10 mouse cellular contexts compared by ENCODE assay signal in the genomic region with DNA sequence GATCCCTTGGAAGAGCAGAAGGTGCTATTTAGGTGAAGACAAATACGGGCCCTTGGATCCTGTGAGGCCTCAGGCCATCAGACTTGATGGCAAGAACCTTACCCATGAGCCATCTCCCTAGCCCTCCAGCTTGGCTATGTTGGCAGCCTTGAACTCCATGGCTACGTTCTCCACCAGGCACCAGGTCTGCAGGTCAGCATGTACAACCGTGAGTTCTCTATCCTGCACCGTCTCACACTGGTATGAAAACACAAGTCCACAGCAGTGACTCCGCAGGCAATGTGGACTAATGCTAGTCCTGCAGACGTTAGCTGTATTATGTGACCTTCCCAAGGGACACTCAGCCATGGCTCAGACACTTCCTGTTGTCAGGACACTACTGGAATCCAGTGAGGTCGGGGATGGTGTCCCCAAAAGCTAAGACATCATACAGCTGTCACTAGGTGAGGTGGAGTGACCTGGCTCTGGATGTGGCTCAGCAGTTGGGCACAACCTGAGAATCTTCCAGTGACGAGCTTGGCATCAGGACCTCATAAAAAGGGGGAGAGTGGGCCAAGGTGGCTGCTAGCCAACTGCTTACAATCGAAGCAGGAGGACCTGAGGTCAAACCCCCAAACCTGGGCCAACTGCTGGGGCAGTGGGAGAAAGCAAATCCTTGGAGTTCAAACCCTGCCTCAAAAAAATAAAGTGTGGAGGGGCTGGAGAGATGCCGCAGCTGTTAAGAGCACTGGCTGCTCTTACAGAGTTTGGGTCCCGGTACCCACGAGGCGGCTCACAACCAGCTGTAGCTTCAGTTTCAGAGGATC. TPM values are rescaled to one million over a fixed set of nuclear protein-coding genes. Genes with fewer than 3 reads are reported as not detected.
DNase-seq lines count a peak whose midpoint lies in the region; ATAC-seq and TF ChIP-seq lines count a peak whose summit lies in the region.
"Had no signal": no experiment of that assay in that cellular context is flagged by ENCODE, and none has a peak within 500 bp of the region (broad histone marks: within the 10 kb centered on the region; RNA-seq: fewer than 3 reads in every experiment).

No protein-coding gene starts in this region.

- H3K9ac ChIP-seq in liver, adult 2 months (ENCODE audit: low read depth, low read length) = no peak overlapping the region
- H3K9ac ChIP-seq in liver, embryonic 11.5 days (ENCODE audit: low read depth, low read length) = no peak overlapping the region
- H3K9ac ChIP-seq in limb, embryonic 14.5 days (ENCODE audit: low read depth, low read length, severe bottlenecking) = no peak overlapping the region
- H3K9ac ChIP-seq: liver, embryonic 13.5 days had no signal

- H3K4me3 ChIP-seq in liver, adult 2 months (ENCODE audit: insufficient read depth, low read depth, low read length) = no peak overlapping the region
- H3K4me3 ChIP-seq in liver, embryonic 11.5 days (ENCODE audit: low read depth, low read length) = no peak overlapping the region
- H3K4me3 ChIP-seq in limb, embryonic 14.5 days (replicated peaks; ENCODE audit: low read length) = no peak overlapping the region
- H3K4me3 ChIP-seq: liver, embryonic 13.5 days had no signal

- no peak for TF ChIP-seq POLR2A in liver, adult 2 months (IDR thresholded peaks at IDR 0.05; ENCODE audit: extremely low read depth, insufficient read depth, low read length)
- no peak for TF ChIP-seq POLR2A in limb, embryonic 14.5 days (IDR thresholded peaks at IDR 0.05; ENCODE audit: borderline replicate concordance, extremely low read depth, insufficient read depth, insufficient read length)

- H3K79me2 ChIP-seq in liver, adult 2 months (ENCODE audit: control insufficient read depth, insufficient read depth, low read length) = no peaks in the 10 kb centered on the region

- H3K9me3 ChIP-seq in liver, embryonic 11.5 days (ENCODE audit: control insufficient read depth, low read length) = no peaks in the 10 kb centered on the region
- no peaks in the 10 kb centered on the region for H3K9me3 ChIP-seq in limb, embryonic 14.5 days (ENCODE audit: control insufficient read depth, low read length)
- H3K9me3 ChIP-seq: liver, embryonic 13.5 days had no signal

- no peak overlapping the region for H3K4me2 ChIP-seq in liver, embryonic 11.5 days
- no peak overlapping the region for H3K4me2 ChIP-seq in limb, embryonic 14.5 days (replicated peaks; ENCODE audit: low read depth, low read length, severe bottlenecking)
- H3K4me2 ChIP-seq: liver, embryonic 13.5 days; midbrain, embryonic 11.5 days had no signal

- no peak for DNase-seq in liver, adult 2 months (ENCODE audit: extremely low read depth, low read depth, low spot score)
- DNase-seq in liver, embryonic 11.5 days (ENCODE audit: low spot score) = no peak
- DNase-seq in heart, adult 9 months (ENCODE audit: low spot score in 2 of 2) = peak; percentile 52 to 53
- peak; percentile 48 for DNase-seq in heart, postnatal 4 days
- no peak for DNase-seq in limb, embryonic 14.5 days (ENCODE audit: low spot score)
- DNase-seq in yolk sac, embryonic 10.5 days (ENCODE audit: low spot score) = no peak
- DNase-seq in urinary bladder, postnatal 14 days (ENCODE audit: low spot score) = no peak
- DNase-seq: liver, embryonic 13.5 days; thymus, postnatal 36 days had no signal

- WGBS in liver, adult 2 months = 64% methylated on average over 13 of the region's 13 CpGs
- 79% methylated on average over 13 of the region's 13 CpGs for WGBS in liver, embryonic 11.5 days
- WGBS in limb, embryonic 14.5 days = 74% methylated on average over 13 of the region's 13 CpGs

- H3K27ac ChIP-seq in liver, adult 2 months (replicated peaks; ENCODE audit: insufficient read depth, low read depth, low read length) = peak overlapping the region; percentile 14; the same call in 1 of the 2 replicates
- no peak overlapping the region for H3K27ac ChIP-seq in liver, embryonic 11.5 days (ENCODE audit: low read depth, low read length)
- H3K27ac ChIP-seq in limb, embryonic 14.5 days (replicated peaks; ENCODE audit: low read depth, low read length) = 0 out of 2 replicates have a peak overlapping the region, but pooled peaks have one; percentile 13
- H3K27ac ChIP-seq: liver, embryonic 13.5 days had no signal

- no peak for TF ChIP-seq CTCF in liver, adult 2 months (IDR thresholded peaks at IDR 0.05; ENCODE audit: low read depth, low read length)

- peaks cover 20% of the 10 kb centered on the region for H3K4me1 ChIP-seq in liver, adult 2 months (ENCODE audit: control insufficient read depth, insufficient read depth, low read length)
- peaks cover 11% of the 10 kb centered on the region for H3K4me1 ChIP-seq in liver, embryonic 11.5 days (replicated peaks; ENCODE audit: control insufficient read depth, insufficient read depth, low read length)
- H3K4me1 ChIP-seq in limb, embryonic 14.5 days (ENCODE audit: control insufficient read depth, insufficient read depth, low read length) = peaks cover 6% of the 10 kb centered on the region; the same call in 1 of the 2 replicates

- ATAC-seq in liver, embryonic 11.5 days (replicated peaks; ENCODE audit: low FRiP score) = no peak
- ATAC-seq in limb, embryonic 14.5 days (ENCODE audit: low FRiP score, low read depth) = no peak

- H3K36me3 ChIP-seq in liver, adult 2 months (ENCODE audit: control insufficient read depth, insufficient read depth, low read length) = no peaks in the 10 kb centered on the region
- peaks cover 21% of the 10 kb centered on the region for H3K36me3 ChIP-seq in liver, embryonic 11.5 days (ENCODE audit: control insufficient read depth, insufficient read depth, low read length)
- H3K36me3 ChIP-seq in limb, embryonic 14.5 days (ENCODE audit: control insufficient read depth, insufficient read depth, low read length) = peaks cover 23% of the 10 kb centered on the region

- no peaks in the 10 kb centered on the region for H3K27me3 ChIP-seq in liver, adult 2 months (ENCODE audit: control insufficient read depth, insufficient read depth, low read length)
- no peaks in the 10 kb centered on the region for H3K27me3 ChIP-seq in liver, embryonic 11.5 days (replicated peaks; ENCODE audit: control insufficient read depth, insufficient read depth, low read length)
- no peaks in the 10 kb centered on the region for H3K27me3 ChIP-seq in limb, embryonic 14.5 days (ENCODE audit: control insufficient read depth, insufficient read depth, low read length)
- H3K27me3 ChIP-seq: liver, embryonic 13.5 days had no signal

RNA-seq across cellular contexts. Expression of gene Spc24, which starts 5.4 kb away (rescaled TPM):
- 15.3 and 17.9 TPM in 2 replicates for total RNA-seq in liver, adult 2 months (2014; rRNA removed)
- 11.6 and 14.4 TPM in 2 replicates for polyA plus RNA-seq in liver, adult 2 months (2012; rRNA removed)
- 151 and 170 TPM in 2 replicates for polyA plus RNA-seq in liver, embryonic 11.5 days (2014; fragmentation: Nextera tagmentation; extraction: Ambion mirVana)
- total RNA-seq in heart, postnatal 4 days (2021) = 10 to 100 TPM; 37.2 to 38.4 TPM
- 64.8 and 68.8 TPM in 2 replicates for polyA plus RNA-seq in limb, embryonic 14.5 days (2012; rRNA removed)
- 84.3 and 92.5 TPM in 2 replicates for polyA plus RNA-seq in limb, embryonic 14.5 days (2014; fragmentation: Nextera tagmentation; extraction: Ambion mirVana)

RNA-seq across cellular contexts. Expression of gene Ldlr, which starts 31.4 kb away (rescaled TPM):
- total RNA-seq in liver, adult 2 months (2014; rRNA removed) = 61.4 and 82.8 TPM in 2 replicates
- polyA plus RNA-seq in liver, adult 2 months (2012; rRNA removed) = 105 and 116 TPM in 2 replicates
- polyA plus RNA-seq in liver, embryonic 11.5 days (2014; fragmentation: Nextera tagmentation; extraction: Ambion mirVana) = 18.8 and 23.9 TPM in 2 replicates
- 10 to 100 TPM; 39.9 to 43.5 TPM for total RNA-seq in heart, postnatal 4 days (2021)
- 36.9 and 48.0 TPM in 2 replicates for polyA plus RNA-seq in limb, embryonic 14.5 days (2012; rRNA removed)
- 15.9 and 18.4 TPM in 2 replicates for polyA plus RNA-seq in limb, embryonic 14.5 days (2014; fragmentation: Nextera tagmentation; extraction: Ambion mirVana)

RNA-seq across cellular contexts. Expression of gene Kank2, which starts 43.8 kb away (rescaled TPM):
- total RNA-seq in liver, adult 2 months (2014; rRNA removed) = 12.8 and 20.7 TPM in 2 replicates
- polyA plus RNA-seq in liver, adult 2 months (2012; rRNA removed) = 27.2 and 34.5 TPM in 2 replicates
- polyA plus RNA-seq in liver, embryonic 11.5 days (2014; fragmentation: Nextera tagmentation; extraction: Ambion mirVana) = 4.7 and 6.7 TPM in 2 replicates
- 10 to 100 TPM; 50.7 to 53.7 TPM for total RNA-seq in heart, postnatal 4 days (2021)
- polyA plus RNA-seq in limb, embryonic 14.5 days (2012; rRNA removed) = 38.6 and 49.6 TPM in 2 replicates
- 13.1 and 15.0 TPM in 2 replicates for polyA plus RNA-seq in limb, embryonic 14.5 days (2014; fragmentation: Nextera tagmentation; extraction: Ambion mirVana)

Comparison
In these comparisons a context has a peak if more than half of its experiments do, and no peak if none do; other contexts are left out.
1. DNase-seq: peak in heart, adult 9 months (2 of 2) and heart, postnatal 4 days (single experiment); none in liver, adult 2 months (single experiment), liver, embryonic 11.5 days (single experiment), limb, embryonic 14.5 days (single experiment), yolk sac, embryonic 10.5 days (single experiment) and urinary bladder, postnatal 14 days (single experiment).